Mouse (Mus musculus): ENCODE results near the gene Tmed1.
"Not testable (repeated sequence)": the region's sequence is repeated elsewhere in the genome, so short reads cannot be mapped to it uniquely, and the experiment has no call there.

Tmed1 gene

DNA sequence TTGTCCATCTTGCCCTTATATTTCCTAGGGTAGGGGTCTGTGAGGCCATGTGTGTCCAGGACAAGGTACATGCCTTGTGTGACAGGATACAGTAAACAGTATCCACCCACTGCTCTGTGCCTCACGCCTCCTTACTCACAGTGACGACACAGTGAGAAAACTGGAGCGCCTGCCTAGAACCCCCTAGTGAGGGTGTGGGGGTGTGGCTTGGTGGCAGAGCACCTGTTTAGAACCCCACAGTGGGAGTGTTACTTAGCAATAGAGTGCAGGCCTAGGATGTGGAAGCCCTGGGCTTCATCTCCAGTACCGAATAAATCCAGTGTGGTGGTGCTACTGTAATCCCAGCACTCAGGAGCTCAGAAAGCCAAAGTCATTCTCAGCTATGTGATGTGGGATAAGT lies 37.1 kb downstream of the Tmed1 start:
- DNase-seq (ENCODE audit: low spot score in 2 of 2), result no peak

DNA sequence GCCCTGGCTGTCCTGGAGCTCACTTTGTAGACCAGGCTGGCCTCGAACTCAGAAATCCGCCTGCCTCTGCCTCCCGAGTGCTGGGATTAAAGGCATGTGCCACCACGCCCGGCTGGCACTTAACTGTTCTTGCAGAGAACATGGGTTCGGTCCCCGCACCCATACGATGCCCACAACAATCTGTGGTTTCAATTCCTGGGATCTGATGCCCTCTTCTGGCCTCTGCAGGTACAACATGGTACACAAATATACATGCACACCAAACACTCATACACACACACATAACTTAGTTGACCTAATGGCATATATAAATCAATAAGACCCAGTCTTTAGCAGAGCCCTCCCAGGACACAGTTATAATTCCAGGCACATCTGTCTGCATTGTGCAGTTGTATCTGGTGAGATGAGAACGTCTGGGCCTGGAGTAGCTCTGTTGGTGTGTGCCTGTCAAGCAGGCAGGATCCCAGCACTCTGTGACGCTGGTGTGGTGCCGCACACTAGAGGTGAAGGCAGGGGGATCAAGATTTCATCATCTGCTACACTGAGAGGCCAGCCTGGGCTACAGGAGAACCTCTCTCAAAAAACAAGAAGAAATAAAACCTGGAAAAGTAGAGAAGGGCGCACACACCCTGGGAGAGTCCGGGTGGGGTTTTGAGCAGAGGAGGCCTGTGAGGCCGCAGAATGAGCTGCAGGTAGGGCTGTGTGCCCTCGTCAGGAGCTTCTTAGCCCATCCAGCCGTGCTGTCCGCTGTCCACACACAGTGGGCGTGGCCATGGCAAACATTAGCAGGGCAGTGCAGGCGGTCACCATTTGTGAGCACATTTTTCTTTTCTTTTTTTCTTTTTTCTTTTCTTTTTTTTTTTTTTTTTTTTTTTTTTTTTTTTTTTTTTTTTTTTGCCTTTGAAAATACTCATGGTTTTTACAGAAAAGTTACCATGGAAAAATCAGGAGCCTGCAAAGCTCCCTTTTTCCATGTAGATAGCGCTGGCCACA lies 40.7 kb downstream of the Tmed1 start:
- peak; percentile 49 to 61 for DNase-seq (ENCODE audit: low spot score in 2 of 2)

DNA sequence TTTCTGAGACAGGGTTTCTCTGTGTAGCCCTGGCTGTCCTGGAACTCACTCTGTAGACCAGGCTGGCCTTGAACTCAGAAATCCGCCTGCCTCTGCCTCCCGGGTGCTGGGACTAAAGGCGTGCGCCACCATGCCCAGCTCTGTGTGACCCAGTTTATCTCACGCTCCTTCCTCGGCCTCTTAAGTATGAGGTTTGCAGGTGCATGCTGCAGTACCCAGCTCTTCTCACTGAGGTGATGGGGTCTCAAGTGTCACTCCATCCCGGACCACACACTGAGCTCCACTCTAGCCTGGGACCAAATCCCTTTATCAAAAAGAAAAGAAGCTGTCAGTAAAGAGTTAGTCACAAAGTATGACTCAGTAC lies 45.5 kb downstream of the Tmed1 start:
- DNase-seq (ENCODE audit: low spot score in 2 of 2), result not testable (repeated sequence)

DNA sequence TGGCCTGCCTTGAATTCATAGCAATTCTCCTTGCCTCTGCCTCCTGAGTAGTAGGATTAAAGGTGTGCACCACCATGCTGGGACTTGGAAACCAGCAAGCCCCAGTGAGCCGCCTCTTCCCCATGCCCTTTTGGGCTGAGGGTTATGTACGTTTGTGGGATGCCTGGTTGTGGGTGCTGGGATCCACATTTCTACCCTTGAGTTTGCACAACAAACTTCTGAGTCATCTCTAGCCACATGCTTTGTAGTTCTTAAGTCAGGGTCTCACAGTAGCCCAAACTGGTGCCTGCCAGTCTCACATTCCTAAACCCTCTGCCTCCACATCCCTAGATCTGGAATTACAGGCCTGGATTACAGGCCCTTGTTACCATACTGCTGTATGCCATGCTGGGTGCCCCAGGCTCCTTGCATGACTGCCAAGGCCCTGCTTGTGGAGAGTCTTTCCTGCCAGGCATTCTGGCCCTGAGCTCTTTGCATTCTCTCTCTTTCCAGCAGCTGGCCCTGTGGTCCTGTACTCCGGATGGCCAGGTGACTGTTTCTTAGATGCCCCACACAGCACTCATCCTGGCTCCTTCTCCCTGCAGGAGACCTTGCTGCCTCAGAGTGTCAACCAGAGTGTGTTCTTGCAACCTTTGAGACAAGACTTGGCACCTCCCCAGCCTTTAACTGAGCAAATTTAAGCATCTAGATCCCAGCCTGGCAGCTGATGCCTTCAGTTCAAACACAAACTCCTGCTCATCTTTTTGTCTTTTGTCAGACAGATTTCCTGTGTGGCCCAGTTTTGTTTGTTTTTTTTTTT lies 46.1 kb downstream of the Tmed1 start:
- no peak for DNase-seq (ENCODE audit: low spot score in 2 of 2)

DNA sequence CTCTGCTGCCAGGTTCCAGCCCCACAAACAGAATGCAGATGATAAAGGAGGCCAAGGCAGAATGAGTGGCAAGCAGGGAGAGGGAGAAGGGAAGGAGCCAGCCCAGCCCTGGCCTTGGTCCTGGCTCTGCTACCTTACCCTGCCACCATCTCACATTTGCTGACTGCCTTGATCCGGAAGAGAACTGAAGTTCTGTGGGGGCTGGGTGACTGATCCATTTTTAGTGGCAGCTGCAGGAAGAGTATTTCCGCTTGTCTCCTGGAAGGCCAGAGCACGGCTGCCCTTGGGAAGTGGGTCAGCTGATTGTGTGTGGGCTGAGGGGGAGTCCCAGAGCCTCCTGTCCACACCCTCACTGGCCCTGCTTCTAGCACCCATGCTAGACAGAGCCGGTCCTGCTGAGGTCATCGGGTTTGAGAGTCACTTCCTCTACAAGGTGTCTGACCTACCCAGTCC lies 46.9 kb downstream of the Tmed1 start:
- DNase-seq (ENCODE audit: low spot score in 2 of 2), result no peak

DNA sequence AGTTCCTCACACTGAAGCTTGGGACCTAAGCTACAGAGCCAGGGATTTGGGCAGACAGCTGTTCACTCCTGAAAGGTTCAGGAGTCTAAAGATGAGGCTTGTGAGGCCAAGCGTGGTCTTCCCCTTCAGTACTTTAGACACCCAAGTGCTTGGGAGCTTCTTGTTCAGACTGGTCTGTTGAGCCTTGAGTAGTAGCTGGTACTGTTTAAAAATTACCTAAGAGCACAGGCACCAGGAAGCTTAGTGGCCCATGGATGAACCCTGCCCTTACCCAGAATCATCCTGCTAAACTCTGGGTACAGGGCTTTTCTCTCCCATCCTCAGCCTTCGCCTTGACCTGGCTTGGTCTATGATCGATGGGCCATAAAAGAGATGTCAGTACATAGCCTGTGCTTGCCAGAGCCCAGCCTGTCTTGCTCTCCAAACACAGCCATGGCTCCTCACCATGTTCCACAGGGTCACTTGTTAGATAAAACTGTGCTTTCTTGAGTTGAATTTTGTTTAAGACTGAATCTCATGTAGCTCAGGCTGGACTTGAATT lies 49.6 kb downstream of the Tmed1 start:
- no peak for DNase-seq (ENCODE audit: low spot score in 2 of 2)

DNA sequence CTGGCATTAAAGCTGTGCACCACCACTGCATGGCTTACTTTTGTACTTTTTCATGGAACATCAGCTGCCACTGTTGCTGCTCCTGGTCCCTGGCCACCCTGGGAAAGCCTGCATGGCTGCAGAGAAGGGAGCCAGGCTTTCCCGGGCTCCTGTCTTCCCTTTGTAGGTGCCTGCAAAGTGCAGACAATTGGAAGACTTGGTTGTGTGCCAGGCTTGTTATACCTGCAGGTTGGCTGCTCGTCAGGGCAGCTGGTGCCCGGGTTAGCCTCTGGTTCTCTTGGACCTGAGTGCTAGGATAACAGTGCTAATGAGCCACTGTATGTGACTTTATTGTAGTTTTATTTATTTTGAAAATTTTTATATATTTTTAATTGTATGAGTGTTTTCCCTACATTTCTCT lies 51.2 kb downstream of the Tmed1 start:
- no peak for DNase-seq (ENCODE audit: low spot score in 2 of 2)
